Mouse (Mus musculus) kidney, postnatal 36 days (tissue): ENCODE data around the gene Reep3.

ENCODE experiments used
- DNase-seq, 2 experiments: peaks; one replicate each; pipeline ENCODE4 v3.0.0; 2021 to 2022; ENCODE audit warnings: mixed read lengths in 2 of 2

Reep3 gene

GRCm38 (mm10) chr10:67081206-67082007, 15.3 kb downstream of the Reep3 start:
- DNase-seq: no peak

GRCm38 (mm10) chr10:67079030-67079429, 17.7 kb downstream of the Reep3 start:
- no peak for DNase-seq

DNA sequence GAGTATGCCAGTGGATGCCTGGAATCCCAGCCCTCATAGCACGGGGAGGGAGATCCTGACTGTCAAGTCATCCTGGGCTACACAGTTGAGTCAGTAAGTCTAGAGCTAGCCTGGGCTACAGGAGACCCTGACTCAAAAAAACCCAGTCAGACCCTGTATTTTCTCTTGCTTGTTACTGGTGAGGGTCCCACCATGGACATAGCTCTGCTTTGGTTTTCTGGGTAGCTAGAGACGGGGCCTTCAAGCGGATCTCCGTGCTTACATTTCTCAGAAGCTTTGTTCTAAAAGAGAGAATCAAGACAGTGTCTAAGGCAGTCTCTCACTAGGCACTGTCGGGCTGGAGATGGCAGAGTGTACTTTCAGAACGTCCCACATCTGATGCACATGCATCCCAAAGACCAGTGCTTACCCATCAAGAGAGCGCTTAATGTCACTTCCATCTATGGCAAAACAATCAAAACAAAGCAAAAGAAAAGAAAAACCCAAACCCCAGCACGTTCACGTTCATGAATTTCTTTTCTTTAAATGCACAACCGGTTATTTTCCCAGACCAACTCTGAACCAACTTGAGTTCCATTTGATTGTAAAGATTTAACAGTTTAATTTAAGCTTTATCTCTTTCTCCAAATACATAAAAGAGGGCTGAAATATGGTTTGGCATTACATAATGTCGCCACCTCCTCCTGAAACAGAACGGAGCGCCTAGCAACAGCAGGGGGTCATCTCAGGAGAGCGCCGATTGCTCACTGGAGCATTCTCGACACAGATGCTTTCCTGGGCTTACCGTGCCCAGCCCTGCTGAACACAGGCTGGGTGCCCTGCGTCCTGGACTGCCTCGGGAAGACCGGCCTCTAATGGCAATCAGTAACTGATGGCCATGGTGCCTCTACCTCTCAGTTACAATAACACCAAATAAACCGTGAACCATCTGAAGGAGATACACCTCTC, 20.5 kb downstream of the Reep3 start:
- DNase-seq: peak; percentile 49 to 66

- no peak for DNase-seq
Measured at GRCm38 (mm10) chr10:67073577-67073976, 23.2 kb downstream of the Reep3 start.

DNA sequence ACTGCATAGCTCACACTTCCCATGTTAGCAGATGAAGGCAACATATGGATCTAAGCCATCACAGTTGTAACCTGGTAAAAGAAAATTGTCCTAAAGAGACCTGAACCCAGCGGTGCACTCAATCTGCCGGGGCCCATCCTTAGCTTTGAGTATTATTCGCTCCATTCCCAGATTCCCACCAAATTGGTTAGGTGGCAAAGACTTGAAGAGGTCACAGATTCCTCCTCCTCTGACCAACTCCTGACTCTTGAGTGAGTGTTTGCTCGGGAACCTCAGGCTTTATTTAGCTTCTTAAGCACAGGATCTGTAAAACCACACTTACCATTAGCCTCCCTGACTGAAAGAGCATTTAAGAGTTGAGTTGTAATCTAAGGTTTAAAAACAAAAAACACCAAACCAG, 24.1 kb downstream of the Reep3 start:
- no peak for DNase-seq

DNA sequence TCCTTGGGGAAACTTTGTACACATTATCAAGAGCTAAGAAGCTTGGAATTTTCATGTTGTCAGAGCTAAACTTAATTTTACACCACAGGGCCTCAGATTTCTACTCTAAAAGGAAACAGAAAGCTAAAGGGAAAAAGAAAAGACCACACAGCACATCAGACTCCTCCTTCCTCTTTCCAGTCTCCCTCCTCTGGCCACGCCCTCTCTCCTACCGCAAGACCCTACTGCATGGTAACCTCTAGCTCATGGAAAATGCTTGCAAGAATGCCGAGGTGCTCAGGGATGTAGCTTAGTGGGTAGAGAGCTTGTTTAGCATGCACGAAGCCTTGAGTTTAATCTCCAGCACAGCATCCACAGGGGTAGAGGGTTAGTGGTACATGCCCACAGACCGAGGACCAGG, 24.9 kb downstream of the Reep3 start:
- no peak for DNase-seq

DNA sequence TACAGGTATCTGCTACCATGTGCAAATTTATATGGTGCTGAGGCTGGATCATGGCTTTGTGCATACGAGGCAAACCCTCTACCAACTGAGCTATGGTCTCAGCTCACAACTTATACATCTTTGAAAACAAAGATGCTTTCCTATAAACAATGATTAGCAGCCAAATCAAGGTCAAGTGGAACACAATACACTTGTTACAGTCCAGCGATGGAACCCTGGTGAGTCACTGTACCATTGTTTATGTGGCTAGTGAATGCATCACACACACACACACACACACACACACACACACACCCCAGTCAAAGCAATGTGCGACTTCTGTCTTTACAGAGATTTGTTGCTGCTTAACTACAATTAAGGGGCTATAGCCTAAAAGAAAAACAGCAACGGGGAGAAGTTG, 25.4 kb downstream of the Reep3 start:
- no peak for DNase-seq

GRCm38 (mm10) chr10:67069013-67069412, 27.7 kb downstream of the Reep3 start:
- DNase-seq: peak in 1 of 2 experiments; percentile 38

DNA sequence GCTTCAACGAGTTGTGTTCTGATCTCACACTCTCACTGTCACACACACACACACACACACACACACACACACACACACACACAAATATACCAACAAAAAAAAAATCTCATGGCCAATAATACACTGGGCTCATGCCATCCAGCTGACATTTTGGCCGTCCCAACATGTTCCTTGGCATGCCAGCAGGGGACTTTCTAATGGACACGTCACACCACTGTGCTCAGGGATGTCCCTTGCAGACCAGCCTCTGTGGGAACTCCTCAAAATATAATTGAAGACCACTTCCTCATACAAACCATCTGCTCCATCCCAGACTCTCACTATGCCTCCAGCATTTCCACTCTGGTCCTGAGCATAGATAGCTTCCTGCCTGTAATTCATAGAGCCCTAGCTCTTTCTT, 30.3 kb downstream of the Reep3 start:
- DNase-seq: no peak

GRCm38 (mm10) chr10:67065927-67066326, 30.8 kb downstream of the Reep3 start:
- DNase-seq: no peak

GRCm38 (mm10) chr10:67065277-67065887, 31.4 kb downstream of the Reep3 start:
- DNase-seq: no peak

GRCm38 (mm10) chr10:67061823-67062222, 34.9 kb downstream of the Reep3 start:
- no peak for DNase-seq

DNA sequence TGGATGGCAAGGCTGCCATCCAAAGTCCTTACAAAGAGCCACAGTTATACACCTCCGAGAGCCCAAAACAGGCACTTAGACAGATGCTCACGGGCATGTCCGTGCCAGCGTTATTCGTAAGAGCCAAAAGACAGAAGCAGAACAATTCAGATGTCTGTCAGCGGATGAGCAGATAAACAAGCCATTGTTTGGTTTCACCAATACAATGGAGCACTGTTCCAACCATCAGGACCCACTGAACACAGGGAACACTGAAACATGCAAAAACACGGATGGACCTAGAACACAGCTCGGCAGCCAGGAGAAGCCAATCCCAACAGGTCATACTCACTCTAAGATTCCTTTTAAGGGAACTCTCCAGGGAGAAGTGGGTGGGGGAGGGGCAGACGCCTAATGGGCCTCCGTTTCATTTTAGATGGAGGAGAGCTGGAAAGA, 35.4 kb downstream of the Reep3 start:
- peak in 1 of 2 experiments; percentile 56 for DNase-seq

DNA sequence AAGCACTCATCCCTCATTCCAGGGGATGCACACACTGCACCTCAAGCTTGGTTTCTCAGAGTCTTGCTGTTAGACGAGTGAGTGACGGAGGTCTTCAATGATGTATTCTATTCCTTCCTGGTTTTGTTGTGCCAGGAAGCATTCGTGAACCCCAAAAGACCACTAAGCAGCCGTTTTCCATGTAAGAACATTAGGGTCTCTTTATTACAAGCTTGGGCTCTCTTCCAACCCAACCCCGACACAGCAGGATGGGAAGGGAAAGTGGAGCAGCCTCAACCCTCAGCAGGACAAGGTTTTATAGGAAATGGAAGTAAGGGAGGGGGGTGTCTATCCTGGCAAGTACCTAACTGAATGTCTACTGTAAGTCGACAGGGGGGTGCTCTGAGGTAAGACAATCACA, 38.0 kb downstream of the Reep3 start:
- DNase-seq: no peak

GRCm38 (mm10) chr10:67058297-67058696, 38.4 kb downstream of the Reep3 start:
- DNase-seq: peak; percentile 78 to 81

DNA sequence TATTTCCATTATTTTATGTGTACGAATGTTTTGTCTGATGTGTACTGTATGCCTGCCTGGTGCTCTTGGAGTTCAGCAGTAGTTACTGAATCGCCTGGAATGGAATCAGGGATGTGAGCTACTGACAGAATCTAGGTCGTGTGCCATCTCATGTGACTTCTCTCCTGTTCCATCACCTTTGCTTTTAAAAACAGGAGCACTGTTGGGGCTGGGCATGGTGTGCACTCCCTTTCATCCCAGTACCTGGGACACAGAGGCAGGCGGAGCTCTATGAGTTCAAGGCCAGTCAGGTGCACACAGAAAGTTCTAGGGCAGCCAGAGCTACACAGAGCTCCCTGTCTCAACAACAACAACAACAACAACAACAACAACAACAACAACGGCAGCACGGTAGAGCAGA, 39.0 kb downstream of the Reep3 start:
- no peak for DNase-seq

DNA sequence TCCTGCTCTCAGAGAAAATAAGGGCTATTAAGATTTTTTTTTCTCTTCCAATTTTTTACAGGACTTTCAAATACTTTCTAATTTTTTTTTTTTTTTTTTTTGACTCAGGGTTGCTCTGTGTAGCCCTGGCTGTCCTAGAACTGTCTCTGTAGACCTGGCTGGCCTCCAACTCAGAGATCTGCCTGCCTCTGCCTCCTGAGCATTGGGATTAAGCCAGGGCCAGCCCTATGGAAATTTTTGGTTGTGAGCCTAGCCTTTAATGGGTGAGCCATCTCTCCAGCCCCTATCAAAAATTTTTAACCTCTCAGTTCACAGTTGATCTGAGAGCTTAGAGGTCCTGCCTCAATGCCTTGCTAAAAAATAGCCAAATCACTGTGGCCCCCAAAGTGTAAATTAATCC, 39.5 kb downstream of the Reep3 start:
- DNase-seq: no peak

- no peak for DNase-seq
Measured at GRCm38 (mm10) chr10:67055867-67056856, 40.6 kb downstream of the Reep3 start.

- DNase-seq: peak in 1 of 2 experiments; percentile 45
Measured at GRCm38 (mm10) chr10:67053475-67053874, 43.3 kb downstream of the Reep3 start.

- no peak for DNase-seq
Measured at GRCm38 (mm10) chr10:67052429-67052828, 44.3 kb downstream of the Reep3 start.

GRCm38 (mm10) chr10:67051466-67051865, 45.3 kb downstream of the Reep3 start:
- no peak for DNase-seq

DNA sequence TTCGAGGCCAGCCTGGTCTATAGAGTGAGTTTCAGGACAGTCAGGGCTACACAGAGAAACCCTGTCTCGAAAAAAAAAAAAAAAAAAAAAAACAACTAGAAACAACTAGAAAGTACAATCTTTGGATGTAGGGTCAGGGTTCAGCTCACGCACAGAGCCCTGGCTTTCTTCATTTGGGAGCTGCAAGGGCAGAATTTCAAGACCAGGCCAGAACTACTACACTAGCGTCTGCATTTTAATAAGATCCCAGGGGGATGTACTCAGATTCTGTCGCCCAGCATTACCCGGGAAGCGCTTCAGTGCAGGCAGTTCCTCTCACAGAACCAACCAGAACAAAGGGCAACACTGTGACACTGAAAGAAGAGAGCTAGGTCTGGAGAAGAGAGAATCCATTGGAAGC, 46.0 kb downstream of the Reep3 start:
- DNase-seq: peak in 1 of 2 experiments; percentile 54
